Mouse (Mus musculus): ENCODE results near the gene Rtn2.
A peak's percentile ranks its signal among the peaks of the same experiment; 100 is the strongest.

Rtn2 gene

DNA sequence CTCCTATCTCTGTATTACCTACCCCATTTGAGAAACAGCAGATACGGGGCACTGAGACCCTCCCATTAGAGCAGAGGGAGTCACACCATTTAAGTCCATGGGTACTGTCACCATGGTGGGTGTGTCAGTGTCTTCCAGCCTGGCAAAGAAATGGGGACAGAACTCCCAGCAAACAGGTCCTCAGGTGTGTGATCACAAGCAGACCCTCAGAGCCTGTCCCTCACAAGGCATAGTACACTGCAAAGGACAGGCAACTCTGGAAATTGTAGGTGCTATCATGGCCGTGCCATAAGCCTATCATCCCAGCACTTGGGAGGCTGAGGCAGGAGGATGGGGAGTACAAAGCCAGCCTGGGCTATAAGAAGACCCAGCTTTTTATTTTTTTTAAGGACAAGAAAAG, 35.8 kb downstream of the Rtn2 start:
- no peak for DNase-seq (ENCODE audit: low read depth, low spot score)

- DNase-seq (ENCODE audit: low read depth, low spot score) = no peak
These were observed 36.3 kb downstream of the Rtn2 start for GRCm38 (mm10) chr7:19318676-19319075.

DNA sequence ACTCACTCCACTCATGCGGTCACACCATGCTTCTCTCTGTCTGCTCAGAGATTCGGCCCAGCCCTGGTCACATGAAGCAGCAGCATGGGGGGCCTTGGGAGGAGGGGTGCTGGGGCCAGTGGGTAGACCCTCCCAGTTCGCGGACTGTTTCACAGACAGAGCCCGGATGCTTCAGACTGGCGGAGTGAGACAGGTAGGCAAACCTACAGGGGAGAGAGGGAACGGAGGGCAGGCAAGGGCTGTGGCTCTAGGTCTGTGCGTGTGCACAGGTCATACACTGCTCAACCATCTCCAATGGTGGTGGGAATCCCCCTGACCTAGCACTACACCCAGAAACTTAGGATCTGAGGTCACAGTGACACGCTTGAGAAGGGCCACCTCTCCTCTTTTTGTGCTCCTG, 37.0 kb downstream of the Rtn2 start:
- no peak for DNase-seq (ENCODE audit: low read depth, low spot score)

DNA sequence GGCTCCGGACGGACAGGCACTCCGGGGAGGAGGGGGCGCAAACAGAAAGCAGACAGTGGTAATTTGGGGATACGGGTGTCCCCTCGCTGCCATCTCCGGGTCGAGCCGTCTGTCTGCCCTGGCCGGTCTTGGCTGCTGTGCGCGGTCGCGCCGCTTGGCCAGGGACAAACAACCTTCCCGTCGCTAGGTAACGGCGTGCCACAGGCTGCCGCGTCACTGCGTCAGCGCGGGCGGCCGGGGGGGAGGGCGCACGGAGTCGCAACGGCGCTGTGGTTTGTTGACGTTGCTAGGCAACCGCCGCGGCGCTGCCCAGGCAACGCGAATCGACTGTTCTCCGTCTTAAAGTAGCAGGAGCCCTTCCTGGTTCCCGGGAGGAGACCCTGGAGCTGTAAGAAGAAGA, 37.5 kb downstream of the Rtn2 start:
- peak; percentile 99 for DNase-seq (ENCODE audit: low read depth, low spot score)

DNA sequence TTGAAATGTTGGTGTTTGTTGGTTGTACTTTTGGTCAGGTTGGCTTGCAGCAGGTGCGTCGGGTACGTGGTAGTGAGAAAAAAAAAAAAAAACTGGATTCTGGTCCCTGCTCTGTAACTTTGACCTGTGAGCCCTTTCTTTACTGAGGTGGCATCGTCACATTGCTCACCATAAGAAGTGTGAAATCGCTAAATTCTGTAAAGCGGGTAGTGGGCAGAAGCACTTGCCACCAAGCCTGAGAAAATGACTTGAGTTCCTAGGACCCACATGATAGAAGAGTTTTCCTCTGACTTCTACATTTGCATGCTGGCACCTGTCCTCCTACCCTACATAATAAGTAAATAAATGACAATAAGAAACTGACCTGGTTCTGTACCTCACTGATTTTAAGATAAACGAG, 38.2 kb downstream of the Rtn2 start:
- DNase-seq (ENCODE audit: low read depth, low spot score) = no peak

DNA sequence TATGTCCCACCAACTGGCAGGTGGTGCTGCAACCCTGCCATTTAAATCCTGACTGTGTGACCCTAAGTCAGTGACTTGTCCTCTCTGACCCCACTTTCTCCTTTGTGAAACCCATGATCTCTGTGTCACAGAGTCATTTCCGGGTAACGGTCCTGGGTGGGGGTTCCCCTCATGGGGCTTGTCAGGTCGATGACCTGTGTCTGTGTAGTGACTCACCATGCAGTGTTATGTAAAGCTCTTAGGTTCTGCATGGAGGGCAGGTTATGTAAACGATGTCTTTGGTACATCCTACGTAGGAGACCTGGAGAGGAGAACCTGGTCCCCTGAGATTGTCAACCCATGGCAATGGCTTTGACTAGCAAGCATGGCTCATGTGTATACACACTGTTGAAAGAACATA, 39.0 kb downstream of the Rtn2 start:
- no peak for DNase-seq (ENCODE audit: low read depth, low spot score)

- DNase-seq (ENCODE audit: low read depth, low spot score) = no peak
These were observed 40.1 kb downstream of the Rtn2 start for GRCm38 (mm10) chr7:19322489-19322888.

- no peak for DNase-seq (ENCODE audit: low read depth, low spot score)
These were observed 41.8 kb downstream of the Rtn2 start for GRCm38 (mm10) chr7:19324221-19324620.

DNA sequence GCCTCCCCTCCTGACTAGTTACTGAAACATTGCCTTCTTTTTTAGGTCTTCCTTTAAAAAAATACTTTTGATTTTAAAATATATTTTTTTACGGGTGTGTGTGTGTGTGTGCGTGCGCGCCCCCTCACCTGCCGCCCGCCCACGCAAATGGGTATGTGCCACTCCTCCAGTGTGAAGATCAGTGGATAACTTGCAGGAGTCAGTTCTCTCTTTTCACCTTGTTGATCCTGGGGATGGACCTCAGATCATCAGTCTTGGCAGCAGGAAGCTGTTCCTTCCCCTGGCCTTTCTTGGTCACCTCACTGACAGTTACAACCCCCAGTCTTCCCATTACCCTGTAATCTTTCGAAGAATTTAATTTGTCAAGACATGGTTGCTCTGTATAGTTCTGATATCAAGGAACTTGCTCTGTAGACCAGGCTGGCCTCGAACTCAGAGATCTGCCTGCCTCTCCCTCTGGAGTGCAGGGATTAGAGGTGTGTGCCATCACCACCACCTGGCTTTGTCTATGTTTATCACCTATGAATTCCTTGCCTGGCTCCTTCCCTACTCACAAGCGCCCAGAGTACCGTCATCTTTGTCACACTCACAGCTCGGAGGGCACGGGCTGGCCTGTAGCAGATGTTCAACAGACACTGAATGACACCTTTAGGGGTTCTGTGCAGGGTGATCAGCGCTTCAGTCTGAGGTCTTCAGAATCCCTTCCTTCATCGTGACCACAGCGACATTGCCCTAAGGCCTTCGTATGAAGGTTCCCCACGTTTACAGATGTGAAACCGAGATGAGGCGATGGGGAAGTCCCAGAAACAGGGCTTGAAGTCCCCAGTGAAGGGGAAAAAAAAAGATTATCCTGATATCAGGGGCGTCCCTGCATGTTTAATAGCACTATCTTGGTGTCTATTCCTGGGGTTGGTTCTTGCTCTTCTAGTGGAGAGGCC, 43.1 kb downstream of the Rtn2 start:
- DNase-seq (ENCODE audit: low read depth, low spot score) = no peak

- peak; percentile 93 for DNase-seq (ENCODE audit: low read depth, low spot score)
These were observed 43.9 kb downstream of the Rtn2 start for GRCm38 (mm10) chr7:19326359-19326758.

DNA sequence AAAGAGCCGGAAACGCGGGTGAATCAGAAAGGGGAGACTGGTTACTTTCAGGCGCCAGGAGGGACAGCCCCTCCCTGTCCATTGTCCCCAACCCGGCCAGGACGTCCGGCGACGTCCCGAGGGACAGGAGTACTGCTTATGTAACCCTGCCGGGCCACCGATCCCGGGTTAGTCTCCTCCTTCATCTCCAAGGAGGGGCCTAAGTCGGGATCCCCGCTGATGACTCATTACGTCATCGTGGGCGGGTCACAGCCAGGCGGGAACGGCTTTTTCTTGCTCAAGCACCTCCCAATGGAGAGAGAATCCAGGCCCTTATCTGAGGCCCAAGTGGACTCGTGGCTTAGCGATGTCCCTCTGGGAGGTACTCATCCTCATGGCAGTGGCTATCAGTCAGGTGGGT, 44.7 kb downstream of the Rtn2 start:
- DNase-seq (ENCODE audit: low read depth, low spot score) = peak; percentile 88

DNA sequence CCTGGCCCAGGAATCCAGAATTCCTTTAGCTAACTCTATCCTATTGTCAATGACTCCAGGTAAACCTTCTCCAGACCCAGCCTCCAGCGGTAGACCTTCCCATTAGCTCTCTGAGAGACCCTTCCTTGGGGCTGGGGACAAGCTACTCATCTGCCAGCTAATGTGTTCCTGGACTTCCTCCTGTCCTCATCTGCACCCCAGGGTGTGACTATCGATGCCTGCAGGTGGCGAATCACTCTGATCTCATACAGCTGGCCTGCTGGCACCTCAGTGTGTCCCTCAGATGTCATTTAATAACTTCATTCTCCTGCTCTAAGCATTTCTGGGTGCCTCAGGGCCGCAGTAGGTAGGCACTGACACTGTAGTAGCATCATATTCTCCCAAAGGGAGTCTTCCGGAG, 45.4 kb downstream of the Rtn2 start:
- DNase-seq (ENCODE audit: low read depth, low spot score) = no peak

DNA sequence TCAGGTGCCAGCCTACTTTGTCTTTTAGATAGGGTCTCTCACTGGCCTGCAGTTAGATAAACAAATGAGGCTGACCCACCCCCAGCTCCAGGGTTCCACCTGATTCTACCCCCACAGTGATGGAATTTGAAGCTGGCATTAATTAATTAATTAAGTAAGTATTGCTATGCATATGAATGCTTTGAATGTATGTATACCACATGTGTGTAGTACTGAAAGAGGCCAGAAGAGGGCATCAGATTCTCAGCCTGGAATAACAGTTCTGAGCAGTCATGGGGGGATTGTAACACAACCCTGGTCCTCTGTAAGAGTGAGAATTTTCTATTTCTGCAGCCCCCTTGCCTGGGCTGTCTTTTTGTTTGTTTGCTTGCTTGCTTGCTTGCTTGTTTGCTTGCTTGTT, 46.0 kb downstream of the Rtn2 start:
- peak; percentile 70 for DNase-seq (ENCODE audit: low read depth, low spot score)

DNA sequence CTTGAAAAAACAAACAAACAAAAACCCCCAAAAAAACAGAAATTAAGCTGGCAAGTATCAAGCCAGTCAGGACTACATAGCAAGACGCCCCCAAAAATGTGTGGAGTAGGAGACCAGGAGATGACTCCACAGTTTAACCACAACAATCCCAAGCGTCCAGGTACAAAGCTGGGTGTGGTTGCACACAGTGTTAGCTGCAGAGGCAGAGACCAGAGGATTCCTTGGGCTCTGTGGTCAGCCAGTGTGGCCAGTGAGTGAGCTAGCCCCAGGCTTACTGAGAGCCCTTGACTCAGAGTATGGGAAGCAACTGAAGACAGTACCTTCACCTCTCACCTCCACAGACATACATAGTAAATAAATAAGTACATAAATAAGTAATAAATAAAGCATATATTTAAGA, 49.5 kb downstream of the Rtn2 start:
- no peak for DNase-seq (ENCODE audit: low read depth, low spot score)

DNA sequence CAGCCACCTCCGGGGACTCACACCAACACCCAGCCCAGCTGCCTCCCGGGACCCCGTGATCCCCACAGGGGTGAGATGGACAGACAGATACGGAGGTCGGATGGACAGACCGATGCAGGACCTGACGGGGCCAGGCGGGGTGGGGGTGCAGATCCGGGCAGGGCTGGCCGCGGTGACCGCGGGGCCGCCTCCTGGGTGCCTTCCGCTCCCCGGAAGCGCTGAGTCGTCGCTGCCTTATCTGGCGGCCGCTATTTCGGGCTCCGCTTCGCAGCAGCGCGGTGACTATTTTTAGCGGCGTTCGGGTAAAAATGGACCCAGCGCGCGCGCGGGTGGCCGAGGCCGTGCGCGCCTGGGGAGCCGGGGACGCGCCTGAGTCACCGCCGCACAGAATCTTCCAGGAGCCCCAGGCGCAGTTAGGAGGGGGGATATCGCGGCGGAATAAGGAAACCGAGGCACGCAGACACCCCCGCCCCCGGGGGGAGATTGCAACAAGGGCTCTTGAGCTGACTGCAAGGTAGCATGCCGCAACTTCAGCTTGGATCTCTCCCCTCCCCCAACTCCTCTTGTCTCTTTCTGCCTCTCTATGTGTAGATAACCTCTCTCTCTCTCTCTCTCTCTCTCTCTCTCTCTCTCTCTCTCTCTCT, 50.4 kb downstream of the Rtn2 start:
- no peak for DNase-seq (ENCODE audit: low read depth, low spot score)

DNA sequence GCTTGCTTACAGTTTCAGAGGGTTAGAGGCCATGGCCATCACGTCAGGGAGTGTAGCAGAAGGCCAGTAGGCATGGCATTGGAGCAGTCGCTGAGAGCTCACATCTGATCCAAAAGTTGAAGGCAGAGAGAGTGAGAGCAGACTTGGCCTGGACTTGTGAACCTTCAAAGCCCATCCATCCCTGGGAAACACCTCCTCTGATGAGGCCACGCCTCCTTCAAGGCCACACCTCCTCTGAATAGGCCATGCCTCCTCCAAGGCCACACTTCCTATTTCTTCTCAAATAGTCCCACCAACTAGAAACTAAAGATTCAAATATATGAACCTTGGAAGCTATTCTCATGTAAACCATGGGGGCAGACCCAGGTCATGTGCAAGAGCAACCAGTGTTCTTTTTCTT, 53.2 kb downstream of the Rtn2 start:
- peak; percentile 82 for DNase-seq (ENCODE audit: low read depth, low spot score)

- no peak for DNase-seq (ENCODE audit: low read depth, low spot score)
These were observed 54.7 kb downstream of the Rtn2 start for GRCm38 (mm10) chr7:19337122-19337521.

DNA sequence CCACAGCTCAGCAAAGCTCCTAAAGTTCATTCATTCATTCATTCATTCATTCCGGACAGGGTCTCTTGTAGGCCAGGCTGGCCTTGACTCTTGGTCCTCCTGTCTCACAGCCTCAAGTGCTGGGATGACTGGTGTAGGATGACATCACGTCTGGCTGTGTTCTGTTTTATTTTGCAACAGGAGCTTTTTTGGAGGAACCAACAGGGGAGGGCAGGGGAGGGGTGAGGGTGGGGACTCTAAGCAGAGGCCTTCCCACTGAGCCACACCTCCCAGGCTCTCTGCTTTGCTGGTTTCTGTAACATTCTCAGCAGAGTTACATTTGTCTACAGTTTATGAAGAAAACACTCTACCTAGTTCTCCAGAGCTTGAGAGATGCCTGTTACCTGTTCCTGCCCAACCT, 55.6 kb downstream of the Rtn2 start:
- DNase-seq (ENCODE audit: low read depth, low spot score) = no peak

DNA sequence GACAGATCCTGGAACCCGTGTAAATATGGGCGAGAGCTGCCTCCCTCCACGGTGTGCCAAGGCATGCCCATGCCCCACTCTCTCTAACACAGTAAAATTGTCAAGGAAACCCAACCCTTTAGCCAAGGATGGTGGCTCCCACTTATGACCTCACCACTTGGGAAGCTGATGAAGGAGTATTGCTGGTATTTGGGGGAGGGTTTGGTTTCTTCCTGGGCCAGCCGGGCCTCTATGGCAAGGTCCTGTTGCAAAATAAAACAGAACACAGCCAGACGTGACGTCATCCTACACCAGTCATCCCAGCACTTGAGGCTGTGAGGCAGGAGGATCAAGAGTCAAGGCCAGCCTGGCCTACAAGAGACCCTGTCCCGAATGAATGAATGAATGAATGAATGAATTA, 56.2 kb downstream of the Rtn2 start:
- no peak for DNase-seq (ENCODE audit: low read depth, low spot score)

DNA sequence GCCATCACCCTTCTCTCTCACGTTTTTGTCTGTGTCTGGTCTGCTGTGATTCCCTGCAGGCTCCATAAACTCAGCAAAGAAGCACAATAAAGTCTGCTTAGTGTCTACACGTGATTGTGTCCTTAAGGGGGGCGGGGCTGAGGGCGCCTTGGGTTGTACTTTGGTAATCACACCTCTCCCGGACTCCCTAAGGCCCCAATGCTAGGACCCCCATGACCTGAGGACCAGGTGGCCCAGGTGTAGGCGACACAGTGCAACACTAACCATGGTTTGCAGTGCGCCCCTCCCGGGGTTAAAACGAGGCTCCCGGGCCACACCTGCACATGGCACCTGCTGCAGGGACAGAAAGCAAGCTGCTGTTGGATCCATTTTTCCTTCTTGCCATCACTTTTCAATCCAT, 58.8 kb downstream of the Rtn2 start:
- no peak for DNase-seq (ENCODE audit: low read depth, low spot score)

- DNase-seq (ENCODE audit: low read depth, low spot score) = peak; percentile 67
These were observed 59.5 kb downstream of the Rtn2 start for GRCm38 (mm10) chr7:19341761-19342409.

- no peak for DNase-seq (ENCODE audit: low read depth, low spot score)
These were observed 60.1 kb downstream of the Rtn2 start for GRCm38 (mm10) chr7:19342481-19343027.

All from ZHBTc4 (cell line).